Comparison of ENCODE assay signal across 8 mouse cellular contexts in genomic region chr9:60887389-60887811, GRCm38 (mm10).
DNase-seq lines count a peak whose midpoint lies in the region; ATAC-seq and TF ChIP-seq lines count a peak whose summit lies in the region.

No protein-coding gene starts in this region.

- no peak overlapping the region for H3K4me3 ChIP-seq in heart, embryonic 10.5 days
- H3K4me3 ChIP-seq in stomach, postnatal 0 days (ENCODE audit: low read depth, low read length), result no peak overlapping the region

- peaks cover 12% of the 10 kb centered on the region for H3K36me3 ChIP-seq in heart, embryonic 10.5 days
- H3K36me3 ChIP-seq in stomach, postnatal 0 days (ENCODE audit: control insufficient read depth, insufficient read depth, low read length), result no peaks in the 10 kb centered on the region

- TF ChIP-seq EP300 in stomach, postnatal 0 days (optimal IDR thresholded peaks at IDR 0.05), result no peak

- TF ChIP-seq CTCF in stomach, postnatal 0 days (IDR thresholded peaks at IDR 0.05; ENCODE audit: low read depth), result peak; percentile 67

- no peaks in the 10 kb centered on the region for H3K27me3 ChIP-seq in heart, embryonic 10.5 days (ENCODE audit: insufficient read depth, poor library complexity, severe bottlenecking)
- H3K27me3 ChIP-seq in stomach, postnatal 0 days (ENCODE audit: control insufficient read depth, insufficient read depth, low read length), result no peaks in the 10 kb centered on the region

- peak; percentile 35 to 56 for DNase-seq in heart, adult 18-20 months
- no peak for DNase-seq in heart, embryonic 10.5 days (ENCODE audit: low spot score)
- peak; percentile 49 to 73 for DNase-seq in right cerebral cortex, postnatal 10 days (ENCODE audit: low spot score in 2 of 2)
- no peak for DNase-seq in right cerebral cortex, postnatal 4 days
- DNase-seq in kidney, postnatal 25 days, result peak; percentile 54 to 62
- no peak for DNase-seq in stomach, postnatal 0 days (ENCODE audit: low spot score)
- no peak for DNase-seq in frontal cortex, postnatal 10 days (ENCODE audit: low spot score in 2 of 2)
- no peak for DNase-seq in urinary bladder, postnatal 10 days (ENCODE audit: low spot score)

- WGBS in heart, embryonic 10.5 days, result 79% methylated on average over 9 of the region's 9 CpGs
- WGBS in stomach, postnatal 0 days, result 51% methylated on average over 9 of the region's 9 CpGs

- H3K9ac ChIP-seq in stomach, postnatal 0 days (ENCODE audit: low read length), result no peak overlapping the region

- H3K4me2 ChIP-seq in stomach, postnatal 0 days (replicated peaks; ENCODE audit: low read depth), result no peak overlapping the region

- H3K27ac ChIP-seq in heart, embryonic 10.5 days, result no peak overlapping the region
- H3K27ac ChIP-seq in stomach, postnatal 0 days (replicated peaks), result no peak overlapping the region

- H3K9me3 ChIP-seq in heart, embryonic 10.5 days, result no peaks in the 10 kb centered on the region
- no peaks in the 10 kb centered on the region for H3K9me3 ChIP-seq in stomach, postnatal 0 days (ENCODE audit: control insufficient read depth, low read length)

- 0 out of 2 replicates have a peak, but pooled peaks have one; percentile 45 for ATAC-seq in stomach, postnatal 0 days (ENCODE audit: low FRiP score, low TSS enrichment)

- no peaks in the 10 kb centered on the region for H3K4me1 ChIP-seq in heart, embryonic 10.5 days
- no peaks in the 10 kb centered on the region for H3K4me1 ChIP-seq in stomach, postnatal 0 days (replicated peaks; ENCODE audit: control insufficient read depth, insufficient read depth)

Comparison
In these comparisons a context has a peak if more than half of its experiments do, and no peak if none do; other contexts are left out.
1. DNase-seq: peak in heart, adult 18-20 months (2 of 2), right cerebral cortex, postnatal 10 days (2 of 2) and kidney, postnatal 25 days (2 of 2); none in heart, embryonic 10.5 days (single experiment), right cerebral cortex, postnatal 4 days (single experiment), stomach, postnatal 0 days (single experiment), frontal cortex, postnatal 10 days (0 of 2) and urinary bladder, postnatal 10 days (single experiment).